Comparison of ENCODE assay signal across 9 mouse cellular contexts in genomic region chr19:23959870-23960269, GRCm38 (mm10).
DNase-seq lines count a peak whose midpoint lies in the region; ATAC-seq and TF ChIP-seq lines count a peak whose summit lies in the region.
"Had no signal": no experiment of that assay in that cellular context is flagged by ENCODE, and none has a peak within 500 bp of the region (broad histone marks: within the 10 kb centered on the region; RNA-seq: fewer than 3 reads in every experiment).

No protein-coding gene starts in this region.

- DNase-seq in heart, adult 2 months: no peak
- no peak for DNase-seq in heart, postnatal 4 days
- no peak for DNase-seq in neural tube, embryonic 10.5 days (ENCODE audit: extremely low spot score, low spot score)
- no peak for DNase-seq in embryo, embryonic 11 days
- DNase-seq in adrenal gland, adult 18-20 months (ENCODE audit: low spot score in 2 of 2): no peak
- DNase-seq: lung, adult 2 months had no signal

- H3K4me1 ChIP-seq in heart, adult 2 months (ENCODE audit: control insufficient read depth, insufficient read depth, low read length): peaks cover 12% of the 10 kb centered on the region
- H3K4me1 ChIP-seq in neural tube, embryonic 12.5 days: peaks cover 18% of the 10 kb centered on the region
- H3K4me1 ChIP-seq in hindbrain, embryonic 15.5 days (replicated peaks): peaks cover 24% of the 10 kb centered on the region
- H3K4me1 ChIP-seq in neural tube, embryonic 15.5 days: peaks cover 25% of the 10 kb centered on the region

- ATAC-seq in neural tube, embryonic 12.5 days (ENCODE audit: low FRiP score, low read depth): 0 out of 2 replicates have a peak, but pooled peaks have one; percentile 23
- peak; percentile 65 for ATAC-seq in hindbrain, embryonic 15.5 days (ENCODE audit: low FRiP score, low read depth)
- ATAC-seq in neural tube, embryonic 15.5 days (ENCODE audit: low FRiP score): peak; percentile 62

- no peaks in the 10 kb centered on the region for H3K27me3 ChIP-seq in heart, adult 2 months (ENCODE audit: control insufficient read depth, insufficient read depth, low read length)
- H3K27me3 ChIP-seq in neural tube, embryonic 12.5 days (replicated peaks): no peaks in the 10 kb centered on the region
- no peaks in the 10 kb centered on the region for H3K27me3 ChIP-seq in hindbrain, embryonic 15.5 days
- H3K27me3 ChIP-seq in neural tube, embryonic 15.5 days (replicated peaks): no peaks in the 10 kb centered on the region

- intact Hi-C loops in heart, adult 2 months (cut with DNase I): loop anchor here (2.0 to 10.0 kb wide), 2 partner anchors 385 to 587 kb away; no protein-coding TSS in a partner anchor

- no peak overlapping the region for H3K27ac ChIP-seq in heart, adult 2 months
- peak overlapping the region; percentile 2; the same call in 1 of the 2 replicates for H3K27ac ChIP-seq in neural tube, embryonic 12.5 days
- peak overlapping the region; percentile 59; the same call in 1 of the 2 replicates for H3K27ac ChIP-seq in hindbrain, embryonic 15.5 days (replicated peaks)
- peak overlapping the region; percentile 48; the same call in 1 of the 2 replicates for H3K27ac ChIP-seq in neural tube, embryonic 15.5 days (replicated peaks)

- no peaks in the 10 kb centered on the region for H3K79me2 ChIP-seq in heart, adult 2 months (replicated peaks; ENCODE audit: control insufficient read depth, insufficient read depth, low read length)

- TF ChIP-seq POLR2A in heart, adult 2 months (IDR thresholded peaks at IDR 0.05; ENCODE audit: insufficient read depth, low read depth, low read length): no peak

- H3K9me3 ChIP-seq in neural tube, embryonic 12.5 days: no peaks in the 10 kb centered on the region
- no peaks in the 10 kb centered on the region for H3K9me3 ChIP-seq in hindbrain, embryonic 15.5 days
- H3K9me3 ChIP-seq in neural tube, embryonic 15.5 days (replicated peaks): no peaks in the 10 kb centered on the region

- H3K9ac ChIP-seq in heart, adult 2 months (ENCODE audit: low read depth, low read length): 0 out of 2 replicates have a peak overlapping the region, but pooled peaks have one; percentile 13
- H3K9ac ChIP-seq in neural tube, embryonic 12.5 days: 0 out of 2 replicates have a peak overlapping the region, but pooled peaks have one; percentile 5
- no peak overlapping the region for H3K9ac ChIP-seq in hindbrain, embryonic 15.5 days
- no peak overlapping the region for H3K9ac ChIP-seq in neural tube, embryonic 15.5 days (replicated peaks)

- H3K4me3 ChIP-seq in heart, adult 2 months: no peak overlapping the region
- H3K4me3 ChIP-seq in neural tube, embryonic 12.5 days: no peak overlapping the region
- H3K4me3 ChIP-seq in hindbrain, embryonic 15.5 days: no peak overlapping the region
- H3K4me3 ChIP-seq in neural tube, embryonic 15.5 days (replicated peaks): no peak overlapping the region

- TF ChIP-seq EP300 in heart, adult 2 months (IDR thresholded peaks at IDR 0.05; ENCODE audit: insufficient read depth, low read depth, low read length): no peak

- WGBS in heart, adult 2 months: 16% methylated on average over 7 of the region's 7 CpGs
- WGBS in neural tube, embryonic 12.5 days: 56% methylated on average over 7 of the region's 7 CpGs
- WGBS in hindbrain, embryonic 15.5 days: 37% methylated on average over 7 of the region's 7 CpGs
- WGBS in neural tube, embryonic 15.5 days: 45% methylated on average over 7 of the region's 7 CpGs

- no peaks in the 10 kb centered on the region for H3K36me3 ChIP-seq in heart, adult 2 months (ENCODE audit: control insufficient read depth, insufficient read depth, low read length)
- H3K36me3 ChIP-seq in neural tube, embryonic 12.5 days: no peaks in the 10 kb centered on the region
- no peaks in the 10 kb centered on the region for H3K36me3 ChIP-seq in hindbrain, embryonic 15.5 days
- no peaks in the 10 kb centered on the region for H3K36me3 ChIP-seq in neural tube, embryonic 15.5 days

- no peak for TF ChIP-seq CTCF in heart, adult 2 months (IDR thresholded peaks at IDR 0.05)

- no peak overlapping the region for H3K4me2 ChIP-seq in neural tube, embryonic 12.5 days (replicated peaks)
- no peak overlapping the region for H3K4me2 ChIP-seq in hindbrain, embryonic 15.5 days
- no peak overlapping the region for H3K4me2 ChIP-seq in neural tube, embryonic 15.5 days

Comparison
In these comparisons a context has a peak if more than half of its experiments do, and no peak if none do; other contexts are left out.
1. H3K9ac ChIP-seq: peak in heart, adult 2 months (single experiment) and neural tube, embryonic 12.5 days (single experiment); none in hindbrain, embryonic 15.5 days (single experiment) and neural tube, embryonic 15.5 days (single experiment).
2. Peak in every context shown above with its lines, with median percentiles within 50 percentile points of each other: ATAC-seq.